Mouse (Mus musculus) kidney, adult 8-10 months (tissue): Measurements from ENCODE around the gene Fndc4.

Source experiments
- DNase-seq, 2 experiments: peaks; one replicate each; pipeline ENCODE4 v3.0.0; 2022

The Fndc4 gene

GRCm38 (mm10) chr5:31255971-31256370 is 39.9 kb downstream of the Fndc4 start:
- no peak for DNase-seq

DNA sequence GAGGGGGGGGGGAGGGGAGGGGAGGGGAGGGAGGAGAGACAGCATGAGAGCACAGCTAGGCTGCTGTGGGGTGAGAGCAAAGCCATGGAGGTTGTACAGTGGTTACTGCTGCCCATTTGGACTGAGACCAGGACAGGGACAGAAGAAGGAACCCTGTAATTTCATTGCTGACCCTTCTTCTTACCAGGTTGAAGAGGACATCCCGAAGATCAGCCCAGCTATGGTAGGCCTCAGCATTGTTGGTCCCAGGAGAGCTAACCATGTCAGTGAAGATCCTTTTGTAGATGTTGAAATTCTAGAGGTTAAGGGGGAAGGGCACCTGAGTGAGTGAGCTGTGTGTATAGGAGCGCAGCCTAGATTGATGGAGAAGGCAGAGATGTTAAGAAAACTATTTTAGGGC is 40.5 kb downstream of the Fndc4 start:
- no peak for DNase-seq

DNA sequence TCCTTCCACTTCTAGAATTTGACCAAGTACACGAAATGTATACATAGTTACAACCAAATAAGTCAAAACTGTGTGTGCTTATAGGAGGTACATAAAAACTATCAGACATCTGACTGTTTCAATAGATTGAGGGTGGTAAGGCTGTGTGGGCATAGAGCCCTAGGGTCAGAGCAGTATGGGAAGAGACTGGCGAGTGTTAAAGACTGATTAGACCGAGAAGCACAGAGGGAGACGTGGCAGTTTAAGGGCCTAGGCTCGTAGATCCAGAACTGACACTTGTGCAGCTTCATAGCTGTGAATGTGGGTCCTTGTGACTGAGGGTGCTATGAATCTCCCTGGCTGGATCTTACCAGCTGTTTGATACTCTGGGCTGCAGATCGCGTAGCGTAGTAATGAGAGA is 41.0 kb downstream of the Fndc4 start:
- no peak for DNase-seq

GRCm38 (mm10) chr5:31254452-31254851 is 41.4 kb downstream of the Fndc4 start:
- DNase-seq: peak; percentile 29 to 32

DNA sequence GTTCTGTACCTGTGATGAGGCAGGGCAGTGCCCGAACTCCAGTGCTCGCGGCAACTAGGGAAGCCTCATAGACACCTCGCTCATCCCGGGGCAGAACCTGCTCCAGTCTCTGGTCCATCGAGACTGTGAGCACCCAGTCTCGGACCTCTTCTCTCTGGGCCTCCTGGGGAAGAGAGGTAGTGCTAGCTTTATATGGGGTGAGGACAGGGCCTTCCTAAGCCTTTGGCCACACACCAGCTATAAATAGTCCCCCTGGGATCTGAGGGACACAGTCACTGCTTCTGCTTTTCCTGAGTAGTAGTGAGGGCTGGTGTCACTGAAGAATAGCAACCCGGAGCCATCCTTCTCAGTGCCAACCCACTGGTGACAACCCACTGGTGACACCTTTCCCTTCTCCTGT is 42.1 kb downstream of the Fndc4 start:
- DNase-seq: no peak

- DNase-seq: no peak
Measured at GRCm38 (mm10) chr5:31252795-31253545, 42.9 kb downstream of the Fndc4 start.

DNA sequence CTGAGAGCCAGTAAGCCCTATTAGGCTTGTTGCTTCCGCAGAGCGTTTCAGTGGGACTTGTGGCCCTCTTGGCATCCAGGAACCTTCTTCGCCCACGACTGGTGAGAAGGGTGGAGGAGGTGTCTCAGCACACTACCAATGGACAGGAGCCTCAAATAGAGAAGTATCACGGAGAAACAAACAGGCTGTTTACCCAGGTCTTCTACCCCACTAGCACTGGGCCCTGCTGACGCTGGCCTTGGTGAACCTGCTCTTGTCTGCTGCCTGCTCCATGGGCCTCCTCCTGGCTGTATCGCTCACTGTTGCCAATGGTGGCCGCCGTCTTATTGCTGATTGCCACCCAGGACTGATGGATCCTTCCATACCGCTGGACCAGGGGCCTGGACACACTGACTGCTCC is 43.7 kb downstream of the Fndc4 start:
- no peak for DNase-seq

DNA sequence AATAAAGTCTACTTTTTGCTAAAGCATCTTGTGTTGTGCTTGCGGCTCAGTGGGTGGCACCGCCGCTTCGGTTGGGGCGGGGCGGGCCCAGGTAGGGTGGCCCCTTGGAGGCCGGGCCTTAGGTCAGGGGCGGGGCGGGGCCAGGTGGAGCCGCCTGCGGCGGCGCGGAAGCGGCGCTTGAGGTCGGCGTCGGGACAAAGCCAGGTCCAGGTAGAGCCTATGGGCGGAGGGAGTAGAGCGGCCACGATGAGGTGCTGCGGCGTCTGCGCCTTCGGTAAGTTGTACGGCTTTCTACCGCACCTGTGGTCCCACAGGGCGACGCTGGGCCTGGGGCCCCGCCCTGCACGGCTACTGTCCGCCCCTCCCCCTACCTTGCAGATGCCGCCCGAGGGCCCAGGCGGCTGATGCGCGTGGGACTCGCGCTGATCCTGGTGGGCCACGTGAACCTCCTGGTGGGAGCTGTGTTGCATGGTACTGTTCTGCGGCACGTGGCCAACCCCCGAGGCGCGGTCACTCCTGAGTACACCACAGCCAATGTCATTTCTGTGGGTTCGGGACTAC is 44.3 kb downstream of the Fndc4 start, which contains the start of gene Krtcap3:
Krtcap3 (plus strand) TSS at position 151 of the 561 bp plus-strand sequence.
- peak; percentile 64 to 70 for DNase-seq

DNA sequence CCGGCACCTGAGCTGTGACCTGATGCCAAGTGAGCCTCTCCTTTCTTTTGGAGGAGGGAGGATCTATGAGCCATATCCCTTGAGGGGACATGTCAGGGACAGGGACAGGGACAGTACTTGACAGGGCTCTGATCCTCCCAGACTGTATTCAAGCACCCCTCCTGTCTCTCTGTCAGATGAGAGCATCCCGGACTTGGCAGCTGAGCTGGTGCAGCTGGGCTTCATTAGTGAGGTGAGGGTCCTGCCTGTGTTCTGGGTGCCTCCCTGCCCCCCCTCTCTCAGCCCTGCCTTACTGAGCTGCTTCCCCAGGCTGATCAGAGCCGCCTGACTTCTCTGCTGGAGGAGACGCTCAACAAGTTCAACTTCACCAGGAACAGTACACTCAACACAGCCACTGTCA is 45.2 kb downstream of the Fndc4 start:
- DNase-seq: no peak
